Mouse (Mus musculus): ENCODE data around the gene Gm5414. TPM values are rescaled to one million over a fixed set of nuclear protein-coding genes. Genes with fewer than 3 reads are reported as not detected.

Gene Gm5414
- not detected for polyA plus RNA-seq (2015; fragmentation: Illumina TruSeq; extraction: RNeasy Lipid Tissue Mini Kit (QIAGEN cat#74804); ENCODE audit: insufficient read depth, low replicate concordance)

GRCm38 (mm10) chr15:101627884-101628283, at the start of gene Gm5414:
Gene Gm5414, minus strand, starts transcription at chr15:101628188.

GRCm38 (mm10) chr15:101647280-101647679, 19.3 kb upstream of the Gm5414 start, which contains the start of gene Gm5478:
Gene Gm5478, minus strand, starts transcription at chr15:101647380.

Other genes with a start within 250 kb of the Gm5414 start
- 1.7 TPM for gene Krt7, start 217.1 kb downstream of the Gm5414 start, polyA plus RNA-seq (2015; fragmentation: Illumina TruSeq; extraction: RNeasy Lipid Tissue Mini Kit (QIAGEN cat#74804); ENCODE audit: insufficient read depth, low replicate concordance)
- not detected for gene Krt87, start 189.4 kb downstream of the Gm5414 start, polyA plus RNA-seq (2015; fragmentation: Illumina TruSeq; extraction: RNeasy Lipid Tissue Mini Kit (QIAGEN cat#74804); ENCODE audit: insufficient read depth, low replicate concordance)
- not detected for gene Krt88, start 180.4 kb downstream of the Gm5414 start, polyA plus RNA-seq (2015; fragmentation: Illumina TruSeq; extraction: RNeasy Lipid Tissue Mini Kit (QIAGEN cat#74804); ENCODE audit: insufficient read depth, low replicate concordance)
- gene Krt81, start 164.4 kb downstream of the Gm5414 start, polyA plus RNA-seq (2015; fragmentation: Illumina TruSeq; extraction: RNeasy Lipid Tissue Mini Kit (QIAGEN cat#74804); ENCODE audit: insufficient read depth, low replicate concordance): not detected
- not detected for gene Krt86, start 154.7 kb downstream of the Gm5414 start, polyA plus RNA-seq (2015; fragmentation: Illumina TruSeq; extraction: RNeasy Lipid Tissue Mini Kit (QIAGEN cat#74804); ENCODE audit: insufficient read depth, low replicate concordance)
- not detected for gene Krt83, start 136.7 kb downstream of the Gm5414 start, polyA plus RNA-seq (2015; fragmentation: Illumina TruSeq; extraction: RNeasy Lipid Tissue Mini Kit (QIAGEN cat#74804); ENCODE audit: insufficient read depth, low replicate concordance)
- not detected for gene Gm49425, start 110.9 kb downstream of the Gm5414 start, polyA plus RNA-seq (2015; fragmentation: Illumina TruSeq; extraction: RNeasy Lipid Tissue Mini Kit (QIAGEN cat#74804); ENCODE audit: insufficient read depth, low replicate concordance)
- not detected for gene Krt84, start 95.4 kb downstream of the Gm5414 start, polyA plus RNA-seq (2015; fragmentation: Illumina TruSeq; extraction: RNeasy Lipid Tissue Mini Kit (QIAGEN cat#74804); ENCODE audit: insufficient read depth, low replicate concordance)
- not detected for gene Krt82, start 77.5 kb downstream of the Gm5414 start, polyA plus RNA-seq (2015; fragmentation: Illumina TruSeq; extraction: RNeasy Lipid Tissue Mini Kit (QIAGEN cat#74804); ENCODE audit: insufficient read depth, low replicate concordance)
- not detected for gene Krt90, start 65.2 kb downstream of the Gm5414 start, polyA plus RNA-seq (2015; fragmentation: Illumina TruSeq; extraction: RNeasy Lipid Tissue Mini Kit (QIAGEN cat#74804); ENCODE audit: insufficient read depth, low replicate concordance)
- gene Krt75, start 54.3 kb downstream of the Gm5414 start, polyA plus RNA-seq (2015; fragmentation: Illumina TruSeq; extraction: RNeasy Lipid Tissue Mini Kit (QIAGEN cat#74804); ENCODE audit: insufficient read depth, low replicate concordance): not detected
- not detected for gene Gm5478, start 19.2 kb upstream of the Gm5414 start, polyA plus RNA-seq (2015; fragmentation: Illumina TruSeq; extraction: RNeasy Lipid Tissue Mini Kit (QIAGEN cat#74804); ENCODE audit: insufficient read depth, low replicate concordance)
- gene Krt6b, start 52.1 kb upstream of the Gm5414 start, polyA plus RNA-seq (2015; fragmentation: Illumina TruSeq; extraction: RNeasy Lipid Tissue Mini Kit (QIAGEN cat#74804); ENCODE audit: insufficient read depth, low replicate concordance): not detected
- not detected for gene Krt6a, start 66.1 kb upstream of the Gm5414 start, polyA plus RNA-seq (2015; fragmentation: Illumina TruSeq; extraction: RNeasy Lipid Tissue Mini Kit (QIAGEN cat#74804); ENCODE audit: insufficient read depth, low replicate concordance)
- not detected for gene Krt5, start 84.7 kb upstream of the Gm5414 start, polyA plus RNA-seq (2015; fragmentation: Illumina TruSeq; extraction: RNeasy Lipid Tissue Mini Kit (QIAGEN cat#74804); ENCODE audit: insufficient read depth, low replicate concordance)
- gene Krt71, start 114.9 kb upstream of the Gm5414 start, polyA plus RNA-seq (2015; fragmentation: Illumina TruSeq; extraction: RNeasy Lipid Tissue Mini Kit (QIAGEN cat#74804); ENCODE audit: insufficient read depth, low replicate concordance): not detected
- not detected for gene Krt72, start 158.3 kb upstream of the Gm5414 start, polyA plus RNA-seq (2015; fragmentation: Illumina TruSeq; extraction: RNeasy Lipid Tissue Mini Kit (QIAGEN cat#74804); ENCODE audit: insufficient read depth, low replicate concordance)
- gene Krt73, start 174.2 kb upstream of the Gm5414 start, polyA plus RNA-seq (2015; fragmentation: Illumina TruSeq; extraction: RNeasy Lipid Tissue Mini Kit (QIAGEN cat#74804); ENCODE audit: insufficient read depth, low replicate concordance): not detected
- not detected for gene Krt2, start 190.0 kb upstream of the Gm5414 start, polyA plus RNA-seq (2015; fragmentation: Illumina TruSeq; extraction: RNeasy Lipid Tissue Mini Kit (QIAGEN cat#74804); ENCODE audit: insufficient read depth, low replicate concordance)
- 0.10 TPM for gene Krt1, start 222.6 kb upstream of the Gm5414 start, polyA plus RNA-seq (2015; fragmentation: Illumina TruSeq; extraction: RNeasy Lipid Tissue Mini Kit (QIAGEN cat#74804); ENCODE audit: insufficient read depth, low replicate concordance)
- gene Krt77, start 241.5 kb upstream of the Gm5414 start, polyA plus RNA-seq (2015; fragmentation: Illumina TruSeq; extraction: RNeasy Lipid Tissue Mini Kit (QIAGEN cat#74804); ENCODE audit: insufficient read depth, low replicate concordance): not detected